Comparison of ENCODE assay signal across 13 mouse cellular contexts in genomic region chr5:115174554-115174953, GRCm38 (mm10). TPM values are rescaled to one million over a fixed set of nuclear protein-coding genes. Genes with fewer than 3 reads are reported as not detected.
A peak's percentile ranks its signal among the peaks of the same experiment; 100 is the strongest.
DNase-seq lines count a peak whose midpoint lies in the region; ATAC-seq and TF ChIP-seq lines count a peak whose summit lies in the region.
"Had no signal": no experiment of that assay in that cellular context is flagged by ENCODE, and none has a peak within 500 bp of the region (broad histone marks: within the 10 kb centered on the region; RNA-seq: fewer than 3 reads in every experiment).

No protein-coding gene starts in this region.

- WGBS in heart, postnatal 0 days = 78% methylated on average over 1 of the region's 1 CpGs
- 100% methylated on average over 1 of the region's 1 CpGs for WGBS in lung, embryonic 14.5 days

- H3K4me2 ChIP-seq in heart, postnatal 0 days (ENCODE audit: low read depth, low read length) = no peak overlapping the region
- H3K4me2 ChIP-seq in lung, embryonic 14.5 days = no peak overlapping the region
- H3K4me2 ChIP-seq in CH12.LX (ENCODE audit: insufficient read depth, low read depth, poor library complexity, severe bottlenecking) = no peak overlapping the region
- H3K4me2 ChIP-seq: liver, embryonic 13.5 days had no signal

- H3K9me3 ChIP-seq in heart, postnatal 0 days (replicated peaks; ENCODE audit: control insufficient read depth, low read length) = no peaks in the 10 kb centered on the region
- H3K9me3 ChIP-seq in lung, embryonic 14.5 days (ENCODE audit: low read depth, low read length) = no peaks in the 10 kb centered on the region
- H3K9me3 ChIP-seq in CH12.LX (replicated peaks; ENCODE audit: low read length) = peaks cover 2% of the 10 kb centered on the region
- H3K9me3 ChIP-seq: liver, embryonic 13.5 days had no signal

- ATAC-seq in heart, postnatal 0 days (ENCODE audit: insufficient read depth, low read depth) = no peak
- ATAC-seq in lung, embryonic 14.5 days (ENCODE audit: insufficient read depth) = no peak
- ATAC-seq in common myeloid progenitor, adult 5-6 weeks (replicated peaks; ENCODE audit: low read depth, poor library complexity, severe bottlenecking) = peak; percentile 45; the same call in 1 of the 2 replicates
- ATAC-seq: intestine, embryonic 16.5 days had no signal

- no peak overlapping the region for H3K4me3 ChIP-seq in heart, postnatal 0 days (ENCODE audit: low read depth, low read length)
- no peak overlapping the region for H3K4me3 ChIP-seq in lung, embryonic 14.5 days (ENCODE audit: low read depth, low read length)
- H3K4me3 ChIP-seq in CH12.LX (replicated peaks in 1 of 3; ENCODE audit: low read depth in 2 of 3, low read length in 2 of 3, poor library complexity in 1 of 3) = no peak overlapping the region
- H3K4me3 ChIP-seq: liver, embryonic 13.5 days had no signal

- dilution Hi-C loops in CH12.LX (cut with MboI; ENCODE audit: extremely low pct_ligation_motif_present, extremely low pct_unique_long_range_greater_than_20kb, low sequenced_read_pairs) = no loop called here

- no peak overlapping the region for H3K27ac ChIP-seq in heart, postnatal 0 days (ENCODE audit: low read depth)
- H3K27ac ChIP-seq in lung, embryonic 14.5 days (ENCODE audit: low read depth) = no peak overlapping the region
- H3K27ac ChIP-seq in CH12.LX (ENCODE audit: insufficient read depth, low read depth) = no peak overlapping the region
- H3K27ac ChIP-seq: liver, embryonic 13.5 days had no signal

- no peak for TF ChIP-seq EP300 in heart, postnatal 0 days (IDR thresholded peaks at IDR 0.05; ENCODE audit: low read depth)
- TF ChIP-seq EP300 in CH12.LX (IDR thresholded peaks at IDR 0.05; ENCODE audit: low read length) = no peak

- no peaks in the 10 kb centered on the region for H3K27me3 ChIP-seq in heart, postnatal 0 days (ENCODE audit: control insufficient read depth, insufficient read depth, low read length)
- H3K27me3 ChIP-seq in lung, embryonic 14.5 days (ENCODE audit: insufficient read depth, low read length) = no peaks in the 10 kb centered on the region
- H3K27me3 ChIP-seq in CH12.LX (replicated peaks) = no peaks in the 10 kb centered on the region
- H3K27me3 ChIP-seq: liver, embryonic 13.5 days had no signal

- peak; percentile 55 for TF ChIP-seq RAD21 in CH12.LX (IDR thresholded peaks at IDR 0.05; ENCODE audit: low read depth, low read length)

- TF ChIP-seq CTCF in heart, postnatal 0 days (IDR thresholded peaks at IDR 0.05; ENCODE audit: low read depth) = peak; percentile 28
- TF ChIP-seq CTCF in lung, embryonic 14.5 days (IDR thresholded peaks at IDR 0.05; ENCODE audit: low read depth) = peak; percentile 36
- TF ChIP-seq CTCF in CH12.LX (conservative IDR thresholded peaks at IDR 0.05 in 1 of 2, IDR thresholded peaks at IDR 0.05 in 1 of 2; ENCODE audit: low read depth in 2 of 2, low read length in 2 of 2) = peak in 1 of 2 experiments; percentile 58; a peak in 2 of 4 replicates

- in situ Hi-C loops in CH12.LX (cut with MboI; ENCODE audit: low pct_ligation_motif_present, low pct_unique_long_range_greater_than_20kb, low sequenced_read_pairs) = no loop called here

- no peak overlapping the region for H3K9ac ChIP-seq in heart, postnatal 0 days (replicated peaks; ENCODE audit: low read depth, low read length)
- H3K9ac ChIP-seq in lung, embryonic 14.5 days = no peak overlapping the region
- no peak overlapping the region for H3K9ac ChIP-seq in CH12.LX (ENCODE audit: insufficient read depth, low read depth)
- H3K9ac ChIP-seq: liver, embryonic 13.5 days had no signal

- no peaks in the 10 kb centered on the region for H3K79me2 ChIP-seq in CH12.LX (replicated peaks; ENCODE audit: control insufficient read depth, extremely low read depth, insufficient read depth, poor library complexity, severe bottlenecking)

- intact Hi-C loops in heart, postnatal 10 days (cut with DNase I) = no loop called here

- no peak for TF ChIP-seq POLR2A in CH12.LX (IDR thresholded peaks at IDR 0.05; ENCODE audit: low read depth, low read length)

- no peaks in the 10 kb centered on the region for H3K36me3 ChIP-seq in heart, postnatal 0 days (replicated peaks; ENCODE audit: control insufficient read depth, insufficient read depth, low read length)
- no peaks in the 10 kb centered on the region for H3K36me3 ChIP-seq in lung, embryonic 14.5 days (ENCODE audit: insufficient read depth)
- H3K36me3 ChIP-seq in CH12.LX (replicated peaks in 1 of 2; ENCODE audit: control insufficient read depth in 1 of 2, insufficient read depth in 1 of 2, low read length in 1 of 2) = no peaks in the 10 kb centered on the region
- H3K36me3 ChIP-seq: liver, embryonic 13.5 days had no signal

- no peaks in the 10 kb centered on the region for H3K4me1 ChIP-seq in heart, postnatal 0 days (ENCODE audit: control insufficient read depth, insufficient read depth)
- H3K4me1 ChIP-seq in lung, embryonic 14.5 days (ENCODE audit: insufficient read depth) = no peaks in the 10 kb centered on the region
- peaks cover 0 to 5% of the 10 kb centered on the region in 2 experiments; a peak in 1 of 4 replicates for H3K4me1 ChIP-seq in CH12.LX (ENCODE audit: control insufficient read depth in 1 of 2, insufficient read depth in 2 of 2)
- H3K4me1 ChIP-seq: liver, embryonic 13.5 days had no signal

- DNase-seq in heart, postnatal 0 days (ENCODE audit: low spot score) = no peak
- DNase-seq in heart, postnatal 10 days = no peak
- DNase-seq in lung, embryonic 14.5 days = no peak
- DNase-seq in lung, postnatal 4 days = no peak
- no peak for DNase-seq in CH12.LX (ENCODE audit: extremely low read depth)
- DNase-seq in retina, embryonic 14.5 days (ENCODE audit: low spot score) = no peak
- no peak for DNase-seq in urinary bladder, adult 2 months (ENCODE audit: low spot score)
- DNase-seq: cerebellum, adult 18-20 months; heart, adult 11 months; liver, embryonic 13.5 days had no signal

TF ChIP-seq in CH12.LX, 34 proteins besides CTCF, POLR2A, EP300 and RAD21:
- TF ChIP-seq UBTF (IDR thresholded peaks at IDR 0.05; ENCODE audit: low read depth, low read length) = no peak
- no peak for TF ChIP-seq JUND (conservative IDR thresholded peaks at IDR 0.05; ENCODE audit: low read depth, low read length)
- TF ChIP-seq SMC3 (IDR thresholded peaks at IDR 0.05; ENCODE audit: low read depth, low read length) = peak; percentile 51
- no peak for TF ChIP-seq NRF1 (IDR thresholded peaks at IDR 0.05; ENCODE audit: low read depth, low read length)
- TF ChIP-seq HCFC1 (IDR thresholded peaks at IDR 0.05; ENCODE audit: low read depth, low read length) = no peak
- no peak for TF ChIP-seq BHLHE40 (IDR thresholded peaks at IDR 0.05; ENCODE audit: low read depth, low read length)

RNA-seq across cellular contexts. Expression of gene Mlec, which starts 16.6 kb away (rescaled TPM):
- total RNA-seq in heart, postnatal 0 days (2014; rRNA removed; ENCODE audit: low replicate concordance) = 68.4 and 74.8 TPM in 2 replicates
- polyA plus RNA-seq in heart, postnatal 0 days (2015; fragmentation: Nextera tagmentation; extraction: Ambion mirVana) = 20.4 and 21.1 TPM in 2 replicates
- 10 to 100 TPM; 72.9 to 85.0 TPM for total RNA-seq in heart, postnatal 10 days (2021)
- 72.4 and 81.1 TPM in 2 replicates for polyA plus RNA-seq in lung, embryonic 14.5 days (2014; fragmentation: Nextera tagmentation; extraction: Ambion mirVana)
- 128 and 144 TPM in 2 replicates for total RNA-seq in CH12.LX (2012; rRNA removed)
- 91.6 and 101 TPM in 2 replicates for total RNA-seq in CH12.LX (2014; rRNA removed)
- polyA plus RNA-seq in CH12.LX (2012; ENCODE audit: insufficient read length, low read depth) = 143 and 164 TPM in 2 replicates
- 186 and 210 TPM in 2 replicates for total RNA-seq in common myeloid progenitor, adult 5-6 weeks (2017)
- polyA plus RNA-seq in urinary bladder, adult 2 months (2012; rRNA removed) = 82.1 and 95.2 TPM in 2 replicates

RNA-seq across cellular contexts. Expression of gene Cabp1, which starts 19.6 kb away (rescaled TPM):
- total RNA-seq in heart, postnatal 0 days (2014; rRNA removed; ENCODE audit: low replicate concordance) = 0.39 and 4.1 TPM in 2 replicates
- polyA plus RNA-seq in heart, postnatal 0 days (2015; fragmentation: Nextera tagmentation; extraction: Ambion mirVana) = 0.78 and 0.96 TPM in 2 replicates
- 1 to 10 TPM; 6.4 to 6.6 TPM for total RNA-seq in heart, postnatal 10 days (2021)
- polyA plus RNA-seq in lung, embryonic 14.5 days (2014; fragmentation: Nextera tagmentation; extraction: Ambion mirVana) = 2.4 and 2.6 TPM in 2 replicates
- total RNA-seq in CH12.LX (2012; rRNA removed) (0.71 and 1.7 TPM in 2 replicates), CH12.LX (2014; rRNA removed) (0.38 and 0.59 TPM in 2 replicates)
- polyA plus RNA-seq in CH12.LX (2012; ENCODE audit: insufficient read length, low read depth) = 1.7 and 1.8 TPM in 2 replicates
- not detected in 2 replicates for total RNA-seq in common myeloid progenitor, adult 5-6 weeks (2017)
- 3.6 and 3.9 TPM in 2 replicates for polyA plus RNA-seq in urinary bladder, adult 2 months (2012; rRNA removed)
- total RNA-seq: megakaryocyte-erythroid progenitor cell, adult 5-6 weeks had no signal
- polyA plus RNA-seq: liver, embryonic 13.5 days had no signal

RNA-seq across cellular contexts. Expression of gene Unc119b, which starts 39.8 kb away (rescaled TPM):
- 17.0 and 25.9 TPM in 2 replicates for total RNA-seq in heart, postnatal 0 days (2014; rRNA removed; ENCODE audit: low replicate concordance)
- polyA plus RNA-seq in heart, postnatal 0 days (2015; fragmentation: Nextera tagmentation; extraction: Ambion mirVana) = 10.6 and 11.7 TPM in 2 replicates
- total RNA-seq in heart, postnatal 10 days (2021) = 10 to 100 TPM; 23.8 TPM
- polyA plus RNA-seq in lung, embryonic 14.5 days (2014; fragmentation: Nextera tagmentation; extraction: Ambion mirVana) = 41.9 and 45.4 TPM in 2 replicates
- total RNA-seq in CH12.LX (2012; rRNA removed) (21.7 and 22.6 TPM in 2 replicates), CH12.LX (2014; rRNA removed) (11.9 and 13.3 TPM in 2 replicates)
- polyA plus RNA-seq in CH12.LX (2012; ENCODE audit: insufficient read length, low read depth) = 17.7 and 18.4 TPM in 2 replicates
- 11.1 and 14.7 TPM in 2 replicates for total RNA-seq in common myeloid progenitor, adult 5-6 weeks (2017)
- 24.0 and 27.4 TPM in 2 replicates for polyA plus RNA-seq in urinary bladder, adult 2 months (2012; rRNA removed)

RNA-seq across cellular contexts. Expression of gene Acads, which starts 55.4 kb away (rescaled TPM):
- total RNA-seq in heart, postnatal 0 days (2014; rRNA removed; ENCODE audit: low replicate concordance) = 266 and 288 TPM in 2 replicates
- polyA plus RNA-seq in heart, postnatal 0 days (2015; fragmentation: Nextera tagmentation; extraction: Ambion mirVana) = 208 and 211 TPM in 2 replicates
- 100 to 1,000 TPM; 198 to 202 TPM for total RNA-seq in heart, postnatal 10 days (2021)
- 43.8 and 46.9 TPM in 2 replicates for polyA plus RNA-seq in lung, embryonic 14.5 days (2014; fragmentation: Nextera tagmentation; extraction: Ambion mirVana)
- total RNA-seq in CH12.LX (2012; rRNA removed) = 49.2 and 57.8 TPM in 2 replicates
- total RNA-seq in CH12.LX (2014; rRNA removed) = 43.1 and 46.6 TPM in 2 replicates
- polyA plus RNA-seq in CH12.LX (2012; ENCODE audit: insufficient read length, low read depth) = 37.7 and 43.0 TPM in 2 replicates
- total RNA-seq in common myeloid progenitor, adult 5-6 weeks (2017) = 19.5 and 32.2 TPM in 2 replicates
- 54.0 and 60.2 TPM in 2 replicates for polyA plus RNA-seq in urinary bladder, adult 2 months (2012; rRNA removed)
